Mouse (Mus musculus): ENCODE measurements around the gene Obscn. TPM values are rescaled to one million over a fixed set of nuclear protein-coding genes. Genes with fewer than 3 reads are reported as not detected.

Gene Obscn
- total and polyA plus RNA-seq, 3 experiments, result 0.08 to 0.54 TPM; not detected in 1

DNA sequence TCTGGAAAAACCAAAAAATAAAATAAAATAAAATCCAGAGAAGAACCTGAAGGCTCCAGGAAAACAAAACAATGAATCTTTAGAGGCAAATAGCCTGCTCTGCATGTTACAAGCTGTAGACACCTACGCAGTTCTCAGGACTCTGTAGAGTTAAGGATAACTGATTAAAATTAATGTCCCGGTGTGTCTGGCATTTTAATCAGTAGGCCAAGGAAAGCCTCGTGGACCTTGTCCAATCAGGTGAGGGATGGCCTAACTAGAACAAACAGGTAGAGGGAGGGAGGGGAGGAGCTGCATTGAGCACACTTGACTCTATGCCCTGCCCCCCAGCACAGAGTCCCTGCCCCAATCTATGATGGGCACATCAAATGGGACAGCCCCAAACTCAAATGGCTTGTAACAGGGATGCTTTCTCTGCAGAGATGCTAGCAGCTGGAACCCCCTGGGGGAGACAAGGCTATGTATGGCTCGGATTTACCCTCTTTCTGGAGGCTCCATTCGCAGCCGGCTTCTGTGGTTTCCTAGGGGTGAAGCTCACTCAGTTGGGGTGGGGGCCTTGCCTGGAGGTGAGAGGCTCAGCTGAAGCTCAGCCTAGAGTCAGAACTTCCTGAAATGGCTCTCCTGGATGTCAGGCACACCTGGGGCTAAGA, 38.1 kb upstream of the Obscn start (continued):
- TF ChIP-seq POLR2AphosphoS2 (IDR thresholded peaks at IDR 0.05; ENCODE audit: low read length), result no peak
- no peak for TF ChIP-seq CHD2 (IDR thresholded peaks at IDR 0.05; ENCODE audit: low read length)
- TF ChIP-seq MAFK (IDR thresholded peaks at IDR 0.05; ENCODE audit: borderline replicate concordance, low read depth, low read length), result no peak; the same call in 1 of the 2 replicates

DNA sequence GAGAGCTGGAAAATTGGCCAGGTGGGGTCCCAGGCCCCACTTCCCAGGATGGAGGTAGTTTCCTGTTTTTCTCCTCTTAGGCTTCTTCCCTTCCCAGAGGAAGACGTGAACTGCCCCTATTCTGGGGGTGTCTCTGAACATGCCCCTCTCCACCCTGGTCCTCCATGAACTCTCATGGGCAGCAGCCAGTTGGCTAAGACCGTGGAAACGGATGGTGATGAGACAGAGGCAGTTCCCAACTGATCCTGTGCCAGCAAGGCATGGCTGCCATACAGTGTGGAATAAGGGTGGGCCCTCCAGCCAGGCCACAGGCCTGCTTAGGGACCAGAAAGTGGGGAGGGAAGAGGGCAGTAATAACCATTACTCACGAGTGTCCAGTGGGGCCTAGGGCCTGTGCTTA, 34.3 kb upstream of the Obscn start:
- no peaks in the 10 kb centered on the region for H3K79me2 ChIP-seq (ENCODE audit: control insufficient read depth, insufficient read depth, low read length, poor library complexity)
- no peak for DNase-seq (ENCODE audit: low read depth, low spot score)
- no peaks in the 10 kb centered on the region for H3K27me3 ChIP-seq (ENCODE audit: control insufficient read depth in 1 of 2, insufficient read depth in 2 of 2, low read length in 2 of 2)
- H3K27ac ChIP-seq (ENCODE audit: control insufficient read depth, low read depth, low read length), result no peak overlapping the region
- H3K9me3 ChIP-seq (replicated peaks; ENCODE audit: insufficient read depth, low read length), result no peaks in the 10 kb centered on the region
- TF ChIP-seq ZMIZ1 (IDR thresholded peaks at IDR 0.05; ENCODE audit: low read depth, low read length) (no peak), CHD1 (IDR thresholded peaks at IDR 0.05; ENCODE audit: low read depth, low read length) (no peak), HCFC1 (IDR thresholded peaks at IDR 0.05; ENCODE audit: low read depth, low read length) (no peak), MAFK (IDR thresholded peaks at IDR 0.05; ENCODE audit: borderline replicate concordance, low read depth, low read length) (no peak), MAZ (IDR thresholded peaks at IDR 0.05; ENCODE audit: low read depth, low read length) (no peak), NELFE (IDR thresholded peaks at IDR 0.05; ENCODE audit: low read depth, low read length) (no peak), POLR2AphosphoS2 (IDR thresholded peaks at IDR 0.05; ENCODE audit: low read length) (no peak), GABPA (IDR thresholded peaks at IDR 0.05; ENCODE audit: low read depth, low read length) (no peak), TBP (IDR thresholded peaks at IDR 0.05; ENCODE audit: low read depth, low read length) (no peak), JUND (IDR thresholded peaks at IDR 0.05; ENCODE audit: low read depth, low read length) (no peak)
- peaks cover 0 to 25% of the 10 kb centered on the region in 2 experiments; a peak in 2 of 4 replicates for H3K36me3 ChIP-seq (ENCODE audit: control insufficient read depth in 1 of 2, insufficient read depth in 2 of 2, low read length in 2 of 2)
- no peak overlapping the region for H3K9ac ChIP-seq (ENCODE audit: control insufficient read depth, low read depth, low read length, poor library complexity, severe bottlenecking)
- H3K4me1 ChIP-seq (ENCODE audit: control insufficient read depth in 1 of 2, insufficient read depth in 2 of 2, low read length in 2 of 2), result peaks cover 29 to 32% of the 10 kb centered on the region in 2 experiments
- no peak overlapping the region for H3K4me3 ChIP-seq (ENCODE audit: control insufficient read depth in 1 of 2, insufficient read depth in 1 of 2, low read depth in 2 of 2, low read length in 2 of 2)

DNA sequence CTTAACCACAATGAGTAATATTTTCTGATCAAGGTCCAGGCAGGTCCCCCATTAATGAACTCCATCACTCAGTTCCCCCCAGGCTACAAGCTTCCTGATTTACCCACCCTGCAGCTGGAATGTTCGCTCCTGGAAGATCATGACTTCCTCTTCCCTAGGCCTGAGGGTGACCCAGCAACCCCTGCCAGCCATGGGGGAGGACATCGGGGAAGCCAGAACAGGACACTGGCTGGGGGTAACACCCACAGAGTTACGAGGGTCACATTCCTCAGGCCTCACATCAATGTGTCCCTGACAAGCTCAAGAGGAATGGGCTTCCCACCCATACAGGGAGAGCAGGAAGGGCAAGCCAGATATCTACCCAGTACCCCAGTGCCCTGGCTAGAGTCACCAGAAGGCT, 33.6 kb upstream of the Obscn start:
- Histone ChIP-seq H3K4me3 (ENCODE audit: control insufficient read depth in 1 of 2, insufficient read depth in 1 of 2, low read depth in 2 of 2, low read length in 2 of 2) (no peak overlapping the region), H3K27ac (ENCODE audit: control insufficient read depth, low read depth, low read length) (no peak overlapping the region), H3K9ac (ENCODE audit: control insufficient read depth, low read depth, low read length, poor library complexity, severe bottlenecking) (no peak overlapping the region), H3K27me3 (ENCODE audit: control insufficient read depth in 1 of 2, insufficient read depth in 2 of 2, low read length in 2 of 2) (no peaks in the 10 kb centered on the region), H3K4me1 (ENCODE audit: control insufficient read depth in 1 of 2, insufficient read depth in 2 of 2, low read length in 2 of 2) (peaks cover 29 to 33% of the 10 kb centered on the region in 2 experiments), H3K9me3 (replicated peaks; ENCODE audit: insufficient read depth, low read length) (no peaks in the 10 kb centered on the region), H3K79me2 (ENCODE audit: control insufficient read depth, insufficient read depth, low read length, poor library complexity) (no peaks in the 10 kb centered on the region), H3K36me3 (ENCODE audit: control insufficient read depth in 1 of 2, insufficient read depth in 2 of 2, low read length in 2 of 2) (peaks cover 0 to 29% of the 10 kb centered on the region in 2 experiments; a peak in 2 of 4 replicates)
- no peak for TF ChIP-seq SIN3A (IDR thresholded peaks at IDR 0.05; ENCODE audit: low read length)
- no peak for TF ChIP-seq USF1 (IDR thresholded peaks at IDR 0.05; ENCODE audit: low read depth, low read length)
- no peak for TF ChIP-seq RCOR1 (IDR thresholded peaks at IDR 0.05; ENCODE audit: low read depth, low read length)
- no peak for TF ChIP-seq POLR2AphosphoS2 (IDR thresholded peaks at IDR 0.05; ENCODE audit: low read length)
- no peak for TF ChIP-seq NELFE (IDR thresholded peaks at IDR 0.05; ENCODE audit: low read depth, low read length)
- TF ChIP-seq MYC (IDR thresholded peaks at IDR 0.05; ENCODE audit: low read depth, low read length), result no peak
- no peak for TF ChIP-seq MXI1 (IDR thresholded peaks at IDR 0.05; ENCODE audit: low read depth, low read length)
- TF ChIP-seq GATA1 (IDR thresholded peaks at IDR 0.05; ENCODE audit: low read depth, low read length), result no peak
- TF ChIP-seq NRF1 (IDR thresholded peaks at IDR 0.05; ENCODE audit: insufficient read depth, low read depth, low read length, poor library complexity, severe bottlenecking), result no peak
- no peak for TF ChIP-seq JUND (IDR thresholded peaks at IDR 0.05; ENCODE audit: low read depth, low read length)
- TF ChIP-seq USF2 (IDR thresholded peaks at IDR 0.05; ENCODE audit: borderline replicate concordance in 1 of 2, insufficient read depth in 1 of 2, low read depth in 1 of 2, low read length in 2 of 2), result no peak
- no peak for TF ChIP-seq MEF2A (IDR thresholded peaks at IDR 0.05; ENCODE audit: extremely low read depth, insufficient replicate concordance, low read depth, low read length, poor library complexity, severe bottlenecking)
- no peak for TF ChIP-seq TBP (IDR thresholded peaks at IDR 0.05; ENCODE audit: low read depth, low read length)
- no peak for TF ChIP-seq HCFC1 (IDR thresholded peaks at IDR 0.05; ENCODE audit: low read depth, low read length)
- TF ChIP-seq POLR2A (IDR thresholded peaks at IDR 0.05; ENCODE audit: control insufficient read depth in 1 of 2, insufficient read depth in 1 of 2, low read depth in 1 of 2, low read length in 2 of 2, poor library complexity in 1 of 2), result no peak
- no peak for TF ChIP-seq E2F4 (IDR thresholded peaks at IDR 0.05; ENCODE audit: borderline replicate concordance, low read depth, low read length)
- no peak for DNase-seq (ENCODE audit: low read depth, low spot score)

All from MEL (cell line).